Mouse (Mus musculus) lung, embryonic 15.5 days (tissue): ENCODE measurements around the gene Atg4d. TPM values are rescaled to one million over a fixed set of nuclear protein-coding genes. Genes with fewer than 3 reads are reported as not detected.
"Not testable (repeated sequence)": the region's sequence is repeated elsewhere in the genome, so short reads cannot be mapped to it uniquely, and the experiment has no call there.

Source experiments
- ATAC-seq: fragments of 200-750 bp; cut with Nextera tagmentation; 2 replicates; pipeline ENCODE4 v1.8.0; 2017; ENCODE audit warnings: moderate number of reproducible peaks, borderline replicate concordance; ENCODE audit not compliant: low FRiP score, low TSS enrichment; ENCODE audit errors: extremely low read depth
- H3K27ac ChIP-seq: fragments of 300-500 bp; sonication (generic); 2 replicates; pipeline ENCODE4 v1.5.1; 2015; ENCODE audit warnings: moderate library complexity, mild to moderate bottlenecking, inconsistent platforms
- H3K27me3 ChIP-seq: fragments of 300-500 bp; sonication (generic); 2 replicates; pipeline ENCODE4 v1.6.1; 2015; ENCODE audit warnings: inconsistent platforms
- H3K36me3 ChIP-seq: fragments of 300-500 bp; sonication (generic); 2 replicates; pipeline ENCODE4 v1.6.1; 2015; ENCODE audit warnings: inconsistent platforms
- H3K4me1 ChIP-seq: fragments of 300-500 bp; sonication (generic); 2 replicates; pipeline ENCODE4 v1.6.1; 2015; ENCODE audit warnings: inconsistent platforms
- H3K4me2 ChIP-seq: fragments of 300-500 bp; sonication (generic); 2 replicates; pipeline ENCODE4 v1.6.1; 2015; ENCODE audit warnings: inconsistent platforms, mild to moderate bottlenecking, moderate library complexity
- H3K4me3 ChIP-seq: fragments of 300-500 bp; sonication (generic); 2 replicates; pipeline ENCODE4 v1.5.1; 2015; ENCODE audit warnings: mild to moderate bottlenecking, inconsistent platforms
- H3K9ac ChIP-seq: fragments of 300-500 bp; sonication (generic); 2 replicates; pipeline ENCODE4 v1.6.1; 2015; ENCODE audit warnings: inconsistent platforms
- H3K9me3 ChIP-seq: fragments of 300-500 bp; sonication (generic); 2 replicates; pipeline ENCODE4 v1.6.1; 2016; ENCODE audit warnings: inconsistent platforms
- WGBS: fragments of 180-500 bp; shearing (Covaris S2); methylation state at CpG from one replicate; pipeline ENCODE4 v1.1.7; 2015; 5-methylcytosine and 5-hydroxymethylcytosine counted together
- polyA plus RNA-seq: library from polyadenylated mRNA; unstranded; fragments of >200 nt; fragmentation: Nextera tagmentation; extraction: Ambion mirVana; gene quantifications from 2 replicates; pipeline ENCODE4 v1.2.1, GENCODE M21; 2015

Atg4d gene
- 38.4 and 42.8 TPM in 2 replicates for polyA plus RNA-seq

DNA sequence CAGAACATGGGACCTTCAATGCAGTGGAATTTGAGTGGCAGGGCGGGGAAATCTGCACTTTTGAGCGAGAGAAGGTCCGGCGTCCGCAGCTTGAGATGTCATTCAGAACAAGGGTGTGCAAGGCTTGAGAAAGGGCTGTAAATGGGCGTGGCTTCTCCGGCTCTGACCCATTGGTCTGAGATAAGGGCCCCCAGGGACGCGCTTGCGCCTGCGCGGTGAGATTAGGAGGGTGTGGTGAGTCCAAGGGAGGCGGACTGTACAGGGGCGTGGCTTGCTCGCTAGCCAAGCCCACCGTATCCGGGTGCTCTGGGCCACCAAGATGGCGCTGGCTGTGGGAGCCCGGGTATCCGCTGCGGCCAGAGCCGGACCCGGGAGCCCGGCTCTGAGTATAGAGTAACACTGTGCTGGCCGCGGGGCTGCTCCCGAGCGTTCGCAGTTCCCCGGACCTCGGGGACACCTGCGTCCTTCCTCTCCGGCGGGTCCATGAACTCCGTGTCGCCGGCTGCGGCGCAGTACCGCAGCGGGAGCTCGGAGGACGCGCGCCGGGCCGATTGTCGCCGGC lies at the start of gene Atg4d:
Atg4d (plus strand) TSS at position 294 of the 562 bp plus-strand sequence.
- Histone ChIP-seq H3K4me1 (peaks cover 19% of the 10 kb centered on the region), H3K4me3 (peak within 1 kb of the TSS; percentile 79), H3K9ac (peak within 1 kb of the TSS; percentile 79), H3K4me2 (peak within 1 kb of the TSS; percentile 81), H3K36me3 (peaks cover 19% of the 10 kb centered on the region), H3K9me3 (no peaks in the 10 kb centered on the region), H3K27ac (peak within 1 kb of the TSS; percentile 86), H3K27me3 (no peaks in the 10 kb centered on the region)
- under 1% methylated on average over 49 of the region's 49 CpGs for WGBS
- peak; percentile 98 for ATAC-seq

GRCm38 (mm10) chr9:21216050-21216841 lies 48.8 kb upstream of the Atg4d start:
- H3K4me1 ChIP-seq, result peaks cover 8% of the 10 kb centered on the region
- H3K4me2 ChIP-seq, result no peak overlapping the region
- no peaks in the 10 kb centered on the region for H3K9me3 ChIP-seq
- no peaks in the 10 kb centered on the region for H3K27me3 ChIP-seq
- no peak overlapping the region for H3K27ac ChIP-seq
- 0 out of 2 replicates have a peak, but pooled peaks cover 3% of the 10 kb centered on the region for H3K36me3 ChIP-seq
- no peak for ATAC-seq
- 63% methylated on average over 25 of the region's 25 CpGs for WGBS
- H3K4me3 ChIP-seq, result no peak overlapping the region
- no peak overlapping the region for H3K9ac ChIP-seq

GRCm38 (mm10) chr9:21219820-21220219 lies 45.3 kb upstream of the Atg4d start:
- no peak overlapping the region for H3K27ac ChIP-seq
- H3K4me2 ChIP-seq, result no peak overlapping the region
- no peak overlapping the region for H3K4me3 ChIP-seq
- peaks cover 10% of the 10 kb centered on the region for H3K4me1 ChIP-seq
- H3K9me3 ChIP-seq, result peaks cover 3% of the 10 kb centered on the region; the same call in 1 of the 2 replicates
- WGBS, result 47% methylated on average over 3 of the region's 3 CpGs
- H3K9ac ChIP-seq, result no peak overlapping the region
- no peak for ATAC-seq
- no peaks in the 10 kb centered on the region for H3K27me3 ChIP-seq
- no peaks in the 10 kb centered on the region for H3K36me3 ChIP-seq

- peak overlapping the region; percentile 51 for H3K4me2 ChIP-seq
- H3K36me3 ChIP-seq, result no peaks in the 10 kb centered on the region
- H3K4me3 ChIP-seq, result peak overlapping the region; percentile 27
- 12% methylated on average over 21 of the region's 21 CpGs for WGBS
- H3K27me3 ChIP-seq, result peaks cover 2% of the 10 kb centered on the region; the same call in 1 of the 2 replicates
- H3K9me3 ChIP-seq, result peaks cover 3% of the 10 kb centered on the region; the same call in 1 of the 2 replicates
- peaks cover 10% of the 10 kb centered on the region for H3K4me1 ChIP-seq
- peak; percentile 89 for ATAC-seq
- 0 out of 2 replicates have a peak overlapping the region, but pooled peaks have one; percentile 13 for H3K9ac ChIP-seq
- no peak overlapping the region for H3K27ac ChIP-seq
These were observed 44.4 kb upstream of the Atg4d start for GRCm38 (mm10) chr9:21220490-21221382.

GRCm38 (mm10) chr9:21221383-21221929 lies 43.6 kb upstream of the Atg4d start:
- 15% methylated on average over 7 of the region's 7 CpGs for WGBS
- peaks cover 3% of the 10 kb centered on the region; the same call in 1 of the 2 replicates for H3K9me3 ChIP-seq
- H3K4me2 ChIP-seq, result peak overlapping the region; percentile 51; the same call in 1 of the 2 replicates
- H3K36me3 ChIP-seq, result no peaks in the 10 kb centered on the region
- H3K27me3 ChIP-seq, result peaks cover 3% of the 10 kb centered on the region; the same call in 1 of the 2 replicates
- H3K27ac ChIP-seq, result no peak overlapping the region
- H3K9ac ChIP-seq, result no peak overlapping the region
- no peak for ATAC-seq
- H3K4me3 ChIP-seq, result no peak overlapping the region
- H3K4me1 ChIP-seq, result peaks cover 9% of the 10 kb centered on the region

DNA sequence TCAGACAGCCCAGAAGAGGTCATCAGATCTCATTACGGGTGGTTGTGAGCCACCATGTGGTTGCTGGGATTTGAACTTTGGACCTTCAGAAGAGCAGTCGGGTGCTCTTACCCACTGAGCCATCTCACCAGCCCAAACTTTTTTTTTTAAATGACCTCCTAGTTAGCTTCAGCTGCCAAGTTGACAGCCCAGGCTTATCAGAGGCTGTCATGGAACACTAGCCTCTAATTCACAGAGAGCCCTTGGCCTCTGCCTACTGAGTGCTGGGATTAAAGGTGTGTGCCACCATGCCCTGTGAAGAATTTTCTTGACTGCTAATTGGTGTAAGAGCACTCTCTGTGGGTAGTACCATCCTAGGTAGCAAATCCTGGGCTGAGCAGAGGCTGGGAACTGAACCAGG lies 41.6 kb upstream of the Atg4d start:
- not testable (repeated sequence) for H3K9ac ChIP-seq, H3K36me3 ChIP-seq, H3K9me3 ChIP-seq, ATAC-seq, H3K4me3 ChIP-seq, H3K27me3 ChIP-seq, H3K4me2 ChIP-seq, H3K27ac ChIP-seq
- WGBS, result 89% methylated on average over 2 of the region's 2 CpGs
- H3K4me1 ChIP-seq, result peaks cover 19% of the 10 kb centered on the region

DNA sequence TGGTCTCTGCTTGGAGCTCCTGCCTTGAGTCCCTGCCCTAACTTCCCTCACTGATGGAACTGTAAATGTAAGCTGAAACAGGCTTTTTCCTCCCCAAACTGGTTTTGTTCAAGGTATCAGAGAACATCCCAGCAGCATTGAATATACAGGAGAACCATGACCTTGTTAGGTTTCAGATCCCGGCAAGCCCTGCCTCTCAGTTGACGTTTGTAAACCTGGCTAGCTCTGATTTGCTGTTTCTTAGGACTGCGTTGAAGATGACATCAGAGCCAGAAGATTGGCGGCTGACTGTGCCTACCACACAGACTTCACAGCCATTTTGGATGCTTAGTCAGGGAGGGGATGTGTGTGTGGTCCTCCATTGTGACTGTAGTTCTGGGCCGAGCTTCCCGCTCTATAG lies 41.2 kb upstream of the Atg4d start:
- Histone ChIP-seq H3K9me3 (peaks cover 3% of the 10 kb centered on the region; the same call in 1 of the 2 replicates), H3K4me1 (peaks cover 19% of the 10 kb centered on the region), H3K9ac (no peak overlapping the region), H3K4me3 (no peak overlapping the region), H3K27me3 (peaks cover 3% of the 10 kb centered on the region; the same call in 1 of the 2 replicates), H3K36me3 (0 out of 2 replicates have a peak, but pooled peaks cover under 1% of the 10 kb centered on the region), H3K4me2 (no peak overlapping the region), H3K27ac (no peak overlapping the region)
- 88% methylated on average over 6 of the region's 6 CpGs for WGBS
- ATAC-seq, result no peak

DNA sequence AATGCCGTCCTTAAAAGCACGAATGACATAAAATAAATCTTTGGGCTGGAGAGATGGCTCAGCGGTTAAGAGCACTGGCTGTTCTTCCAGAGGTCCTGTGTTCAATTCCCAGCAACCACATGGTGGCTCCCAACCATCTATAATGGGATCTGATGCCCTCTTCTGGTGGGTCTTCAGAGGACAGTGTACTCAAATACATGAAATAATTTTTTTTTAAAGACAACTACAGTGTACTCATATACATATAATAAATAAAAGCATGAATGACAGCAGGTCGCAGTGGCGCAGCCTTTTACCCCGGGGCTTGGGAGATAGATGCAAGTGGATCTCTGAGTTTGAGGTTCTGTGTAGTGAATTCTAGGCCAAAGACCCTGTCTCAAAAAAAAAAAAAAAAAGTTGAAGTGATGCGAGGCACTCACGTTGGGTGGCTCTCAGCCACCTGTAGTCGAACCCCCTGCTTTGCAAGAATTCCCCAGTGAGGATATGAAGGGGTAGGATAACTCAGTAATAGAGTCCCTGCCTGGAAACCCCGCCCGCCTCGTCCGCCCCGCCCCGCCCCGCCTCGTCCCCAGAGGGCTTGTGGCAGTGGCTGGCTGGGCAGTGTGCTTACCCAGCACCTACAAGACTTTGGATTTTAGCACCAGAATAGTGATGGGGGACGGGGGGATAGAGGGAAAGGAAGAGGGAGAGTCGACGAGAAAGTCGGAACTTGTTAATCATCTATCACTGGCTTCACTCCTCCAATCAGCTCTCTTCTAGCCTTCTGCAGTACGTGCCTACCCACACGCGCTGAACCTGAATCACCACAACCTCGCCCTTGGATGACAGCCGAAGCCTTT lies 40.3 kb upstream of the Atg4d start:
- WGBS, result 19% methylated on average over 26 of the region's 26 CpGs
- H3K36me3 ChIP-seq, result peaks cover 10% of the 10 kb centered on the region
- H3K4me2 ChIP-seq, result peak overlapping the region; percentile 52
- H3K27ac ChIP-seq, result no peak overlapping the region
- ATAC-seq, result no peak
- peak overlapping the region; percentile 10; the same call in 1 of the 2 replicates for H3K9ac ChIP-seq
- H3K4me3 ChIP-seq, result peak overlapping the region; percentile 31
- H3K9me3 ChIP-seq, result peaks cover 3% of the 10 kb centered on the region; the same call in 1 of the 2 replicates
- peaks cover 3% of the 10 kb centered on the region; the same call in 1 of the 2 replicates for H3K27me3 ChIP-seq
- H3K4me1 ChIP-seq, result peaks cover 19% of the 10 kb centered on the region

GRCm38 (mm10) chr9:21225415-21225758 lies 39.7 kb upstream of the Atg4d start:
- Histone ChIP-seq H3K9ac (peak overlapping the region; percentile 10; the same call in 1 of the 2 replicates), H3K27ac (no peak overlapping the region), H3K27me3 (peaks cover 3% of the 10 kb centered on the region; the same call in 1 of the 2 replicates), H3K4me2 (peak overlapping the region; percentile 52), H3K4me1 (peaks cover 19% of the 10 kb centered on the region), H3K9me3 (peaks cover 3% of the 10 kb centered on the region; the same call in 1 of the 2 replicates), H3K36me3 (peaks cover 16% of the 10 kb centered on the region), H3K4me3 (peak overlapping the region; percentile 31)
- WGBS, result 12% methylated on average over 7 of the region's 7 CpGs
- ATAC-seq, result no peak

DNA sequence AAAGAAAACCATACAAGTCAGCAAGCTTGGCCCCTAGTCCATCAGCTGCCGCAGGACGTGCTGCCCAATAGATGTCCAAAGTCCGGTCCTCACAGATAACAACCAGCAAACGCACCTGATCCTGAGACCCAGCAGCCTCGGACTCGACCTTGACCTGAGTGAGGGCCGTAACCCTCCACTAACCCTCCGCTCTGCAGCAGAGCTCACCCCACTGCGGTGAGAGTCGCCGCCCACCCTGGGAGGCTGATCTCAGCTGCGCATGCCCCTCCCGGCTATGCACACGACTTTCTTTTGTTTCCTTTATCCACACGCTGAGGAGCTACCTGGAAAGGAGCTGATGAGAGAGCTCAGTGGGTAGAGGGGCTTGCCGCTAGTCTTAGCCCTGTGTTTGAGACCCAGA lies 37.8 kb upstream of the Atg4d start:
- Histone ChIP-seq H3K27me3 (peaks cover 3% of the 10 kb centered on the region; the same call in 1 of the 2 replicates), H3K9me3 (peaks cover 3% of the 10 kb centered on the region; the same call in 1 of the 2 replicates), H3K4me2 (peak overlapping the region; percentile 60), H3K4me3 (peak overlapping the region; percentile 29), H3K27ac (0 out of 2 replicates have a peak overlapping the region, but pooled peaks have one; percentile 13), H3K36me3 (peaks cover 23% of the 10 kb centered on the region), H3K9ac (peak overlapping the region; percentile 35), H3K4me1 (peaks cover 10% of the 10 kb centered on the region; the same call in 1 of the 2 replicates)
- peak; percentile 13; the same call in 1 of the 2 replicates for ATAC-seq
- WGBS, result 14% methylated on average over 16 of the region's 16 CpGs
